Mouse (Mus musculus) brown adipose tissue, adult 24 weeks (tissue): ENCODE results near the gene Fam222b. TPM values are rescaled to one million over a fixed set of nuclear protein-coding genes. Genes with fewer than 3 reads are reported as not detected.

Experiments
- polyA plus RNA-seq: library from polyadenylated mRNA; stranded (reverse); fragments of >200 nt; gene quantifications from 2 replicates; pipeline ENCODE4 v1.2.4, GENCODE M21; 2012; ENCODE audit not compliant: missing spikeins, insufficient read depth, insufficient read length

Fam222b gene
- polyA plus RNA-seq, 1 experiment, result 7.5 TPM

Other genes starting within 250 kb of the Fam222b start
- gene Pipox, start 200.6 kb upstream of the Fam222b start, polyA plus RNA-seq, result not detected in 2 replicates
- 0.44 TPM in 1 of 2 replicates, not detected in the other for gene Sez6, start 163.9 kb upstream of the Fam222b start, polyA plus RNA-seq
- 9.6 and 13.3 TPM in 2 replicates for gene Phf12, start 111.9 kb upstream of the Fam222b start, polyA plus RNA-seq
- 3.0 and 3.4 TPM in 2 replicates for gene Dhrs13, start 62.4 kb upstream of the Fam222b start, polyA plus RNA-seq
- gene Flot2, start 56.7 kb upstream of the Fam222b start, polyA plus RNA-seq, result 74.4 and 110 TPM in 2 replicates
- 33.8 and 38.9 TPM in 2 replicates for gene Eral1, start 14.3 kb upstream of the Fam222b start, polyA plus RNA-seq
- 45.7 and 47.5 TPM in 2 replicates for gene Traf4, start 70.9 kb downstream of the Fam222b start, polyA plus RNA-seq
- gene Nek8, start 82.0 kb downstream of the Fam222b start, polyA plus RNA-seq, result 3.2 and 6.3 TPM in 2 replicates
- gene Tlcd1, start 82.1 kb downstream of the Fam222b start, polyA plus RNA-seq, result 77.2 and 118 TPM in 2 replicates
- 881 and 950 TPM in 2 replicates for gene Rpl23a, start 88.9 kb downstream of the Fam222b start, polyA plus RNA-seq
- gene Rab34, start 93.8 kb downstream of the Fam222b start, polyA plus RNA-seq, result 61.8 and 78.8 TPM in 2 replicates
- 102 and 105 TPM in 2 replicates for gene Proca1, start 98.7 kb downstream of the Fam222b start, polyA plus RNA-seq
- gene Sdf2, start 151.1 kb downstream of the Fam222b start, polyA plus RNA-seq, result 42.0 and 44.9 TPM in 2 replicates
- gene Supt6, start 151.3 kb downstream of the Fam222b start, polyA plus RNA-seq, result 20.1 and 20.7 TPM in 2 replicates
- gene 2610507B11Rik, start 167.1 kb downstream of the Fam222b start, polyA plus RNA-seq, result 74.3 and 104 TPM in 2 replicates
- gene BC030499, start 196.2 kb downstream of the Fam222b start, polyA plus RNA-seq, result not detected in 2 replicates
- 0.29 and 0.87 TPM in 2 replicates for gene Spag5, start 206.9 kb downstream of the Fam222b start, polyA plus RNA-seq
- gene Aldoc, start 228.3 kb downstream of the Fam222b start, polyA plus RNA-seq, result 1.9 and 2.3 TPM in 2 replicates
- 14.4 and 19.7 TPM in 2 replicates for gene Pigs, start 233.8 kb downstream of the Fam222b start, polyA plus RNA-seq
- 16.9 and 30.7 TPM in 2 replicates for gene Unc119, start 248.8 kb downstream of the Fam222b start, polyA plus RNA-seq